Mouse (Mus musculus) lung, adult 2 months (tissue): Measurements from ENCODE around the gene Oaf.

ENCODE experiments used
- CTCF ChIP-seq: fragments of 200-500 bp; IDR thresholded peaks from 2 replicates; pipeline ENCODE4 v1.5.1; 2011; ENCODE audit warnings: mild to moderate bottlenecking, low read length, control low read depth; ENCODE audit not compliant: insufficient read depth
- POLR2A ChIP-seq: fragments of 200-500 bp; IDR thresholded peaks from 2 replicates; pipeline ENCODE4 v1.6.1; 2011; ENCODE audit warnings: low read depth, mild to moderate bottlenecking, control low read depth, low read length, borderline replicate concordance; ENCODE audit errors: extremely low read depth

DNA sequence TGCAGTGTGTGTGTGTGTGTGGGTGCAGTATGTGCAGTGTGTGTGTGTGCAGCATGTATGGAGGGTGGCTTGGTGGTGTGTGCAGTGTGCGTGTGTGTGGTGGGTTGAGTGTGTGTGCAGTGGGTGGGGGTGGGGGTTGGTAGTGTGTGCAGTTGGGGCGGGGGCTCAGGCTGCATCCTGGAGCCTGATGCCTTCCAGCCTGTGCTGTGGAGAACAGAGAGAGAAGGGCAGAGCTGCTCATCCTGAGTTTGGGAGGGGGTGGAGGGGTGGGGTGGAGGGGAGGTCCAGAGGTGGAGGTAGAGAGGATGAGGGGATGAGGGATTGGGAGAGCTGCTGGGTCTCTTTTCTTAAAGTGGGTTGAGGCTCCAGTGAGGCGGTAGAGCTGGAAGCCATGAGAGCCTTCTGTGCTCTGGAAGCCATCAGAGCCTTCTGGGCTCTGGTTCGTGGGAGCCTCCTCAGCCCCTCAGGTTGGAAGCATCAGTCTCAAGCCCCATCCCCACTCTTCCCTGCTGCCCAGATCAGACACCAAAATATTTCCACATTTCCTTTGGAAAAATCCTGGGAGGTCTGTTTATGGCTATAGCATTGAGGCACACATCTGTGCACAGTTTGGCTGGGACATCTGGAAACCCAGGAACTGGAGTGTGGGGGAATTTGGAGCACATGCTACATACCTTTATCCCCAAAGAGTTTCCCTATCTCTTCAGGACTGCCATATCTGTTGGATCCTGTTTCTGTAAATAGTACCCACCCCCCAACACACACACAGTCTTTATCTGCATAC, 21.6 kb upstream of the Oaf start:
- no peak for TF ChIP-seq CTCF
- TF ChIP-seq POLR2A = no peak
